Mouse (Mus musculus) liver, adult (tissue): ENCODE results near the gene Galnt16.

Experiments used
- GATA4 ChIP-seq: IDR thresholded peaks from 2 replicates; pipeline ENCODE4 v1.6.1; 2014; ENCODE audit warnings: mild to moderate bottlenecking, low read length; ENCODE audit not compliant: insufficient replicate concordance

Gene Galnt16

GRCm38 (mm10) chr12:80524276-80524921, 6.3 kb downstream of the Galnt16 start:
- TF ChIP-seq GATA4 = no peak

DNA sequence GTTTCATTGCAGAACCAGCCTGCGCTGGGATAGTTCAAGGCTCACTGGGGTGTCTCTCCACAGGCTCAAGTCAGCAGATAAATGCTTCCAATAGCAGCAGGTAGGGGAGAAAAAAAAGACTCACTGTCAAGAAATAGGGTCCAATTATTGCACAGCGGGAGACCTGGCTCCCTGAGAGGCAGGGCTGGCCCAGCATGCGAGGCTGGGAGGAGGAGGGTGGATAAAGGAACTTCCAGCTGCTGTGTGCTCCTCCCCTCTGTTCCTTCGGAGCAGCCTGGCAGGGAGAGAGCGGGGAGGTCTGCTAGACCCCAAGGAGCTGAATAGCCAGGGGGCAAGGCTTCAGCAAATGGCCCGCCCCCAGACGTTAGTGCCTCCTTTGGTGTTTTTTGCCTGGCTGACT, 7.4 kb downstream of the Galnt16 start:
- TF ChIP-seq GATA4 = no peak

DNA sequence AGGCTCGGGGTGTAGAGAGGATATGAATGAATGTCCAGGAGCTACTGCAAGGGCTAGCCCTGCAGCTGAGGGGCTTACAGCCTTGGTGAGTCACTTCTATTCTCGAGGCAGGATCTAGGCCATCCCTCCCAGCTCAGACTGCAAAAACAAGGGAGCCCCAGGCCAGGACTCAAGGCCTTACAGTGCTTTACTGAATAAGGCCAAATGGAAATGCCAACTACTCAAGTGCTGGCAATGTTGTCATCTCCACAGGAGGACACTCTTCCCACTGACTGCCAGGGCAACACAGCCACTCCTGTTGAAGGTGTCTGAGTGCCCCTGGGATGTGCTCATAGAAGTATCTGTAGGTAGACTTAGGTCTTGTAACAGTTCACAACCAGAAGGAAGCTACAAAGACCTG, 8.4 kb downstream of the Galnt16 start:
- no peak for TF ChIP-seq GATA4

DNA sequence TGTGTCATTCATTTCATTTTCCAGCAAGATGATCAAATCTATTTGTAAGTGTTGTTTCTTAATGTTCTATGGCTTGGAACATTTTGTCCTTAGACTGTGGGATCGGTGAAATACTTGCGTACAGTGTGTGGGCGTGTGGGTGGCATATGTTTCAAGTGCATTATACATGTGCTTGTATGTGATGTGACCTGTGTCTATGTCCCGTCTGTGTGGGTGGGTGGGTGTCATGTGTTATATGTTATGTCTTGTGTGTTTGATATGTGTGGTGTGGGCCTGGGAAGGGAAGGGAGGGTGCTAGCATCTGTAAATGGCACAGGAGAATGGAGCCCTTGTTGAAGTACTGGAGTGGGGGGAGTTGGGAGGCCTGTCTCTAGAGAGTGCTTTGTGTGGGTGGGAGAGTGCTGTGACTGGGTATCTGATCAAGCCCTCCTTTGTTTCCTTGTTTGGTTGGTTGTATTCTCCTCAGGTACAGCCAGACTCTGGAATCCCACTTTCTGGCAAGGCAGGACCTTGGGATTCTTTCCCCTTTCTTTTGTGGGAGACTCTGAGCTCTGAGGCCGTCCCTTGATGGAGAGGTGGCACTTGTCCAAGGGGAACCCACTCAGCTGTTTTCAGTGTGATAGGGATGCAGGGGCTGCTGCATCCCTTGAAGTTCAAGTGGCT, 9.8 kb downstream of the Galnt16 start:
- no peak for TF ChIP-seq GATA4

DNA sequence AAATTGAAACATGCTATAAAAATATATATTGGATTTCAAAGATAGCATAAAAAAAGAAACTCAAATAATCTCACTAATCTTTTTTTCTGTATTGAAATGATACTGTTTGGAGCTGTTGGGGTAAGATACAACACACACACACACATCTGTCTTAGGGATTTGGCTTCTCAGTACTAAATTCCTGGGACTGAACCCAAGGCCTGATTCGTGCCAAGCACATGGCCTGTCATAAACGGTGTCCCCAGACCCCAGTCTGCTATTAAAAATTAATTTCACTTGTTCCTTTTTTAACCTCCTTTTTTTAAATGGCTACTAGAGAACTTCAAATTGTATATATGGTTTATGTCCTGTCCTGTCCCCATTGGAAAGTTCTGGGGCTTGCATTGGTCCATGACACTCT, 12.0 kb downstream of the Galnt16 start:
- no peak for TF ChIP-seq GATA4

DNA sequence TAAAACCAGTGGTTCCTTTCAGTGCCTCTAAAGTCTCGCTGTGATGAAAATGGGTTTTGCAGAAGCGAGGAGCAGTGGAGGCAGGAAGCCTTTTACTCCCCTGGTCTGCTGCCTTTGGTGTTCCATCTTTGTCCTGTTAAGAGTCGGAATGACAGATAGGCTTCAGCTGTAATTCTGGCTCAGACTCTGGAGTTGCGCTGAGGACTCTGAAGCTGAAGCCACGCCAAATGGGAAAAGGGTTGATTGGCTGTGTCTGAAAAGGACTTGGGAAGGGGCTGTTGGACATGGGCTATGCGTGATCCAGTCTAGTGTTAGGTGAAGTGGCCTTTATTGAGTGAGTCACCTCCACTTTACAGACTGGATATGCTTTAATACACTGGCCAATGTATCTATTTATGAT, 12.6 kb downstream of the Galnt16 start:
- TF ChIP-seq GATA4 = no peak

DNA sequence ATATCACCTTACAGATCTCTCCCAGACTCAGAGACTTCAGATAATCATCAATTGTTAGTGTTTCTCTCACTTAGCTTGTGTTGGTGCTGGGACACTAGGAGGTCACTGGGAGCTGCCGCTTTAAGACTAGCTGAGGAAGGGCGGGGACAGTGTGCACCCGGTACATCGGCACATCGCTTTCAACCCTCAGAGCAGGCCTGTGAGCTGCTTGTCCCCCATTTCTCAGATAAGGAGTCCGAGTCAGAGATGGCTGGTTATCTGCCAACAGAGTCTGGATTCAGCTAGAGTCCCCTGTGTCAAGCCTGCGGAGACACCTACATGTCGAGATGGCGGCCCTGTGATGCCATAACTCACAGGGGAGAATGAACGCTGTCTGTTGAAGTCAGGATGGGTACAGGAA, 13.5 kb downstream of the Galnt16 start:
- no peak for TF ChIP-seq GATA4

DNA sequence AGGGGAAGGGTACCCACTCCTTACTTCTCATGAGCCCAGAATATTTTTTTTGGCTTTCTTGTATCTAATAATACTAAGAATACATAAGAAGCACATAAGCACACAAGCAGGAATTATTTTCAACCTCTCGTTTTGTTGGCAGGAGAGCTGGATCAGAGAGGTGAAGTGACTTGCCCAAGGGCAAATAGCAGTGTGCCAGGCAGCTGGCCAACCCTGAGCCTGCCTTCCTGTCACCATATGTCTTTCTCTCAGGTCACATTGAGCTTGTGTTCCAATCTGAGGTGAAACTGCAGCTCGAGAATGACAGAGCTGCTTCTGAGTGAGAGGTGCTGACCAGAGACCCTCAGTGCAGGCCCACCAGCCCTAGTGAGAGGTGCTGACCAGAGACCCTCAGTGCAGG, 15.8 kb downstream of the Galnt16 start:
- no peak for TF ChIP-seq GATA4

DNA sequence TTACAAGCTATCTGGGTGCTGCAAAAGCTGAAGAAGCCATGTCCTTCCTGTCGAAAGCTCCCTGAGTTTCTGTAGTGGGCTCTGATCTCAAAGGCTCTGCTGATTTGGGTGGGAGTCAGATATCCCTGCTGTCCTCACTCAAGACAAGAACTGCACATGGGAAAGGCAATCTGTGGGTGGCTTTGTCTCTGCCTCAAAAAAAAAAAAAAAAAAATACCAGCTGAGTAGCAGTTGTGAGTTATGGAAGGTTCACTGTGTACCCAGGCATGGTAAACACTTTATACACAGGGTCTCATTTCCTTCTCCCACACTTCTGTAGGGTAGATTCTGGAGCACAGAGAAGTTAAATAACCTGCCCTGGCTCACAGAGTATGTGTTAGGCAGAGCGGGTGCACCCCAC, 19.2 kb downstream of the Galnt16 start:
- TF ChIP-seq GATA4 = no peak

DNA sequence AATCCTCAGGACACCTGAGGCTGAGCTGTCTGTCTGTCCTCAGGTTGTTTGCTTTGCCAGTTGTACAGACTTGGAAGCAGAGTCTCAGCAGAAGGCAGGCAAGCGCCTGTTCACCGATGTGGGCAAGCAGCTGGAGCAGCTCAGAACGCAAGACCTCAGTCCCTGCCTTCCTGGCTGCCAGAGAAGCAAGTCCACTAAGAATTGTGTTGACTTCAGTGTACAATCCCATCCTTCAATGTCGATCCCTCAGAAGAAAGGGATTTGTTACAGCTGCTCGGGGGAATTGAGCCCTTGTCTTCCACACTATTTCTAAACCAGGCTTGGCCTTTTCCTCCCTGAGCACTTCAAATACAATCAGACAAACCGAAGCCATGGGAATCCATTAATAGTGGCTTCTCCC, 20.2 kb downstream of the Galnt16 start:
- TF ChIP-seq GATA4 = no peak

- no peak for TF ChIP-seq GATA4
Observed at GRCm38 (mm10) chr12:80545310-80545709, 27.2 kb downstream of the Galnt16 start.

DNA sequence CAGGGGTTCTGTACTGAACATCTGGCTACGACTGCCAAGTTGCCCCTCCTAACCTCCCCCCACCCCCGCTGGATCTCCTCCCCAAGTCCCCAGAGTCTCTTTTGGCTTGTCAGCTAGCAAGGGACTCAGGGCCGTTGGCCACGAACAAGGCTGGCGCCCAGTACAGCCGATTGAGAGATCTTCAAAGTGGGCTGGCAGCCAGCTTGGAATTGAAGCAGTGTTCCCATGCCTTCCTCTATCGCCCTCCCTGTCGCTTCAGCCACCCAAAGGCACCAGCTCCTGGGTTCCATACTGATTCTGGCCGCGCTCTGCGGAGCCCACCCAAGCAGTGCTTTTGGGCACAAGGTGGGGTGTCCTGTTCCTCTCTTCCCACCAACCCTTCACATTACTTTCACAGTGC, 31.6 kb downstream of the Galnt16 start:
- no peak for TF ChIP-seq GATA4

- no peak for TF ChIP-seq GATA4
Observed at GRCm38 (mm10) chr12:80553157-80553556, 35.1 kb downstream of the Galnt16 start.

DNA sequence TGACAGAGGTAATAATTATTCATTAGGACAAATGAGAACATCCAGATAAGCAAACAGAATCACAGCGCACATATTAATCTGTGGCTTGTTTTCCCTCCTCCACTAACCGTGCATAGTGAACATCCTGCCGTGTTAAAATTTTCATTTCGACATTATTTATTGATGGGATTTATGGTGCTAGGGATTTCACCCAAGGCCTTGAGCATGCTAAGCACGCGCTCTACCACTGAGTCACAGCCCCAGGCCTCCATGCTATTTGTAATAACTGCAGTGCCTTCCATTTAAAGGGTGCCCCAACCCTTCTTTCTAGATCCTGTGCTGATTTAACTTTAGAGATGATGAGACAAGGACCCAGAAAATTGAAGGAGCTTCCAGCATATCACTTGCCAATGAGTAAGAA, 36.2 kb downstream of the Galnt16 start:
- no peak for TF ChIP-seq GATA4

DNA sequence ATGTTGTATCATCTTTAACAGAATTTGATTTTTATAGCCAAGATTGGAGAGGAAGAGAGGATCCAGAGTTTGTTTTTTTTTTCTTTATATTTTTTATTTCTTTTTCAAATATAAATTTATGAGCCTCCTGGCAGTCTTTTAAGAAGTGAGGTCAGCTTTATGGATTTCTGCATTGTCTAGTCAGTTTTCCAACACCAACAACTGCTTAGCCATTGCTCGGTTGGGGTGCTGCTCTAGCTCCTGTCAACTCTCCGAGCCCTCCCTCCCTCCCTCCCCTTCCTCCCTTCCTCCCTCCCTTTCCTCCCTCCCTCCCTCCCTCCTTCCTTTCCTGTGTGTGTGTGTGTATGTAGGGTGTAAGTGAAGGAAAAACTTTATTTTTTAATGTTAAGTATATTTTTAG, 43.8 kb downstream of the Galnt16 start:
- TF ChIP-seq GATA4 = no peak

GRCm38 (mm10) chr12:80562793-80563192, 44.7 kb downstream of the Galnt16 start:
- TF ChIP-seq GATA4 = no peak

GRCm38 (mm10) chr12:80564990-80565389, 46.9 kb downstream of the Galnt16 start:
- TF ChIP-seq GATA4 = no peak
